Mouse (Mus musculus) cerebellum, adult 2 months (tissue): Measurements from ENCODE around the gene Ccng1.
A peak's percentile ranks its signal among the peaks of the same experiment; 100 is the strongest.

Experiments used
- CTCF ChIP-seq: fragments of 200-500 bp; IDR thresholded peaks from 2 replicates; pipeline ENCODE4 v1.5.1; 2011; ENCODE audit warnings: low read depth, mild to moderate bottlenecking, control low read depth, low read length, moderate library complexity, borderline replicate concordance; ENCODE audit not compliant: insufficient read depth
- POLR2A ChIP-seq: fragments of 200-500 bp; IDR thresholded peaks from 2 replicates; pipeline ENCODE4 v1.6.1; 2011; ENCODE audit warnings: low read length, control low read depth, borderline replicate concordance; ENCODE audit not compliant: insufficient read depth

- TF ChIP-seq CTCF (no peak), POLR2A (peak; percentile 54; the same call in 1 of the 2 replicates)
Observed at GRCm38 (mm10) chr11:40733339-40734174, 21.6 kb downstream of the Ccng1 start, which contains the start of the genes Hmmr and Nudcd2.
